Mouse (Mus musculus) spleen, adult 2 months (tissue): Measurements from ENCODE around the gene Chn2.

ENCODE experiments used
- CTCF ChIP-seq: fragments of 200-500 bp; IDR thresholded peaks from 2 replicates; pipeline ENCODE4 v1.5.1; 2011; ENCODE audit warnings: mild to moderate bottlenecking, inconsistent platforms; ENCODE audit not compliant: insufficient read depth, insufficient read length, insufficient replicate concordance; ENCODE audit errors: extremely low read depth
- POLR2A ChIP-seq: fragments of 200-500 bp; IDR thresholded peaks from 2 replicates; pipeline ENCODE4 v1.6.1; 2011; ENCODE audit warnings: low read depth, low read length, inconsistent platforms

- TF ChIP-seq POLR2A: no peak
- TF ChIP-seq CTCF: no peak
These were observed 91.5 kb downstream of the Chn2 start for GRCm38 (mm10) chr6:54130881-54131280.
